Mouse (Mus musculus) myocyte (in vitro differentiated cells): ENCODE data around the gene Zbtb49.

Source experiments
- CEBPB ChIP-seq: IDR thresholded peaks from 2 replicates; pipeline ENCODE4 v1.6.1; 2011; ENCODE audit warnings: mild to moderate bottlenecking, moderate library complexity; ENCODE audit not compliant: poor library complexity, insufficient read depth, severe bottlenecking
- E2F4 ChIP-seq: IDR thresholded peaks from one replicate; pipeline ENCODE4 v1.6.1; 2011; ENCODE audit warnings: mild to moderate bottlenecking, control low read depth, moderate library complexity; ENCODE audit not compliant: insufficient read depth
- MAX ChIP-seq: IDR thresholded peaks from one replicate; pipeline ENCODE4 v1.6.1; 2011; ENCODE audit warnings: low read depth, mild to moderate bottlenecking, control low read depth
- MYOD1 ChIP-seq, 3 experiments: IDR thresholded peaks; one replicate each; pipeline ENCODE4 v1.6.1; 2011; ENCODE audit warnings: control low read depth in 2 of 3, low read depth in 2 of 3, mild to moderate bottlenecking in 2 of 3, moderate library complexity in 1 of 3; ENCODE audit not compliant: insufficient read length in 2 of 3, control insufficient read depth in 1 of 3
- MYOG ChIP-seq, 3 experiments: IDR thresholded peaks; one replicate each; pipeline ENCODE4 v1.6.1; 2011; ENCODE audit warnings: control low read depth in 2 of 3, low read depth in 2 of 3, mild to moderate bottlenecking in 2 of 3; ENCODE audit not compliant: insufficient read length in 2 of 3, control insufficient read depth in 1 of 3, insufficient read depth in 1 of 3
- POLR2A ChIP-seq: IDR thresholded peaks from one replicate; pipeline ENCODE4 v1.6.1; 2011; ENCODE audit warnings: low read depth, mild to moderate bottlenecking, control low read depth, moderate library complexity; ENCODE audit not compliant: insufficient read length
- REST ChIP-seq: IDR thresholded peaks from one replicate; pipeline ENCODE4 v1.6.1; 2011; ENCODE audit warnings: mild to moderate bottlenecking, control low read depth, moderate library complexity; ENCODE audit not compliant: insufficient read depth, insufficient read length
- USF1 ChIP-seq: IDR thresholded peaks from one replicate; pipeline ENCODE4 v1.6.1; 2011; ENCODE audit warnings: low read depth, mild to moderate bottlenecking, control low read depth, moderate library complexity

- TF ChIP-seq USF1 (no peak), POLR2A (no peak), E2F4 (no peak), MAX (no peak), MYOD1 (IDR thresholded peaks at IDR 0.05; ENCODE audit: control insufficient read depth in 1 of 3, insufficient read length in 2 of 3, low read depth in 2 of 3) (no peak), MYOG (IDR thresholded peaks at IDR 0.05; ENCODE audit: control insufficient read depth in 1 of 3, insufficient read depth in 1 of 3, insufficient read length in 2 of 3, low read depth in 2 of 3) (no peak), CEBPB (no peak), REST (no peak)
These were observed 24.3 kb downstream of the Zbtb49 start for GRCm38 (mm10) chr5:38195941-38196340.
